In genomic region chr1:133585995-133586537, GRCm38 (mm10) we compare ENCODE assay signal across 24 mouse cellular contexts. TPM values are rescaled to one million over a fixed set of nuclear protein-coding genes. Genes with fewer than 3 reads are reported as not detected.
DNase-seq lines count a peak whose midpoint lies in the region; ATAC-seq and TF ChIP-seq lines count a peak whose summit lies in the region.
"Had no signal": no experiment of that assay in that cellular context is flagged by ENCODE, and none has a peak within 500 bp of the region (broad histone marks: within the 10 kb centered on the region; RNA-seq: fewer than 3 reads in every experiment).

No protein-coding gene starts in this region.

- no peak for ATAC-seq in heart, postnatal 0 days (ENCODE audit: insufficient read depth, low read depth)
- ATAC-seq in midbrain, postnatal 0 days (ENCODE audit: low FRiP score), result no peak
- no peak for ATAC-seq in midbrain, embryonic 16.5 days
- ATAC-seq: activated CD4-positive, CD25-positive, alpha-beta regulatory T cell, adult 4 months; CD4-positive, CD25-positive, alpha-beta regulatory T cell, adult 4 months; midbrain, embryonic 13.5 days had no signal

- H3K4me2 ChIP-seq in heart, postnatal 0 days (ENCODE audit: low read depth, low read length), result no peak overlapping the region
- no peak overlapping the region for H3K4me2 ChIP-seq in midbrain, postnatal 0 days (ENCODE audit: low read depth, low read length, poor library complexity, severe bottlenecking)
- H3K4me2 ChIP-seq in midbrain, embryonic 16.5 days (ENCODE audit: low read length), result no peak overlapping the region
- H3K4me2 ChIP-seq: embryonic facial prominence, embryonic 15.5 days; hindbrain, embryonic 14.5 days; limb, embryonic 15.5 days; lung, embryonic 15.5 days; midbrain, embryonic 13.5 days had no signal

- no peaks in the 10 kb centered on the region for H3K9me3 ChIP-seq in heart, postnatal 0 days (replicated peaks; ENCODE audit: control insufficient read depth, low read length)
- H3K9me3 ChIP-seq in midbrain, postnatal 0 days (ENCODE audit: low read length), result no peaks in the 10 kb centered on the region
- no peaks in the 10 kb centered on the region for H3K9me3 ChIP-seq in midbrain, embryonic 16.5 days (replicated peaks; ENCODE audit: control insufficient read depth, low read length, poor library complexity, severe bottlenecking)
- H3K9me3 ChIP-seq: embryonic facial prominence, embryonic 15.5 days; heart, embryonic 10.5 days; limb, embryonic 15.5 days; lung, embryonic 15.5 days; midbrain, embryonic 13.5 days had no signal

- H3K9ac ChIP-seq in heart, postnatal 0 days (replicated peaks; ENCODE audit: low read depth, low read length), result no peak overlapping the region
- no peak overlapping the region for H3K9ac ChIP-seq in midbrain, postnatal 0 days (replicated peaks; ENCODE audit: low read length, poor library complexity, severe bottlenecking)
- H3K9ac ChIP-seq in midbrain, embryonic 16.5 days (ENCODE audit: low read depth, low read length), result no peak overlapping the region
- H3K9ac ChIP-seq: embryonic facial prominence, embryonic 15.5 days; hindbrain, embryonic 14.5 days; limb, embryonic 15.5 days; lung, embryonic 15.5 days; midbrain, embryonic 13.5 days had no signal

- intact Hi-C loops in heart, postnatal 36 days (cut with DNase I), result loop anchor here (1.0 to 10.0 kb wide), 2 partner anchors 91 to 201 kb away; no protein-coding TSS in a partner anchor
- intact Hi-C loops in left cerebral cortex, adult 2 months (cut with DNase I), result no loop called here
- intact Hi-C loops in left cerebral cortex, postnatal 14 days (cut with DNase I), result no loop called here

- H3K4me3 ChIP-seq in heart, postnatal 0 days (ENCODE audit: low read depth, low read length), result no peak overlapping the region
- no peak overlapping the region for H3K4me3 ChIP-seq in left cerebral cortex, adult 2 months
- no peak overlapping the region for H3K4me3 ChIP-seq in midbrain, postnatal 0 days (ENCODE audit: low read depth, low read length)
- no peak overlapping the region for H3K4me3 ChIP-seq in midbrain, embryonic 16.5 days (ENCODE audit: low read depth, low read length)
- H3K4me3 ChIP-seq: embryonic facial prominence, embryonic 15.5 days; heart, embryonic 10.5 days; limb, embryonic 15.5 days; lung, embryonic 15.5 days; midbrain, embryonic 13.5 days had no signal

- peak; percentile 45 for TF ChIP-seq CTCF in heart, postnatal 0 days (IDR thresholded peaks at IDR 0.05; ENCODE audit: low read depth)
- TF ChIP-seq CTCF in left cerebral cortex, adult 2 months (IDR thresholded peaks at IDR 0.05), result peak; percentile 63
- TF ChIP-seq CTCF in midbrain, postnatal 0 days (IDR thresholded peaks at IDR 0.05), result peak; percentile 67

- no peak for DNase-seq in heart, postnatal 0 days (ENCODE audit: low spot score)
- no peak for DNase-seq in heart, postnatal 36 days
- no peak for DNase-seq in left cerebral cortex, adult 2 months (ENCODE audit: extremely low spot score in 1 of 2, low spot score in 2 of 2)
- DNase-seq in left cerebral cortex, postnatal 14 days (ENCODE audit: low spot score in 2 of 2), result no peak
- peak; percentile 26 for DNase-seq in midbrain, postnatal 0 days (ENCODE audit: low spot score)
- DNase-seq in frontal cortex, postnatal 36 days (ENCODE audit: low spot score in 2 of 2), result no peak
- DNase-seq: cerebellum, adult 11 months; cerebellum, postnatal 10 days; gastrocnemius, postnatal 25 days; heart, postnatal 14 days; kidney, adult 18-20 months; layer of hippocampus, postnatal 36 days; right cerebral cortex, postnatal 14 days; spleen, adult 18-20 months; thymus, postnatal 4 days had no signal

- WGBS in heart, postnatal 0 days, result 62% methylated on average over 6 of the region's 6 CpGs
- WGBS in midbrain, postnatal 0 days, result 64% methylated on average over 6 of the region's 6 CpGs
- 68% methylated on average over 6 of the region's 6 CpGs for WGBS in midbrain, embryonic 16.5 days

- no peaks in the 10 kb centered on the region for H3K4me1 ChIP-seq in heart, postnatal 0 days (ENCODE audit: control insufficient read depth, insufficient read depth)
- no peaks in the 10 kb centered on the region for H3K4me1 ChIP-seq in midbrain, postnatal 0 days (ENCODE audit: insufficient read depth, low read length)
- H3K4me1 ChIP-seq in midbrain, embryonic 16.5 days (ENCODE audit: control insufficient read depth, insufficient read depth, low read length), result no peaks in the 10 kb centered on the region
- H3K4me1 ChIP-seq: embryonic facial prominence, embryonic 15.5 days; heart, embryonic 10.5 days; lung, embryonic 15.5 days; midbrain, embryonic 13.5 days had no signal

- no peaks in the 10 kb centered on the region for H3K27me3 ChIP-seq in heart, postnatal 0 days (ENCODE audit: control insufficient read depth, insufficient read depth, low read length)
- H3K27me3 ChIP-seq in midbrain, postnatal 0 days (ENCODE audit: insufficient read depth, low read length), result no peaks in the 10 kb centered on the region
- no peaks in the 10 kb centered on the region for H3K27me3 ChIP-seq in midbrain, embryonic 16.5 days (ENCODE audit: control insufficient read depth, insufficient read depth, low read depth, low read length)
- H3K27me3 ChIP-seq: embryonic facial prominence, embryonic 15.5 days; limb, embryonic 15.5 days; lung, embryonic 15.5 days; midbrain, embryonic 13.5 days had no signal

- no peak for TF ChIP-seq EP300 in heart, postnatal 0 days (IDR thresholded peaks at IDR 0.05; ENCODE audit: low read depth)

- no peak overlapping the region for H3K27ac ChIP-seq in heart, postnatal 0 days (ENCODE audit: low read depth)
- no peak overlapping the region for H3K27ac ChIP-seq in left cerebral cortex, adult 2 months
- no peak overlapping the region for H3K27ac ChIP-seq in midbrain, postnatal 0 days (ENCODE audit: low read depth, low read length)
- H3K27ac ChIP-seq in midbrain, embryonic 16.5 days (ENCODE audit: low read length), result no peak overlapping the region
- H3K27ac ChIP-seq: embryonic facial prominence, embryonic 15.5 days; heart, embryonic 10.5 days; hindbrain, embryonic 14.5 days; limb, embryonic 15.5 days; lung, embryonic 15.5 days; midbrain, embryonic 13.5 days had no signal

- no peaks in the 10 kb centered on the region for H3K36me3 ChIP-seq in heart, postnatal 0 days (replicated peaks; ENCODE audit: control insufficient read depth, insufficient read depth, low read length)
- H3K36me3 ChIP-seq in midbrain, postnatal 0 days (ENCODE audit: insufficient read depth, low read length), result no peaks in the 10 kb centered on the region
- no peaks in the 10 kb centered on the region for H3K36me3 ChIP-seq in midbrain, embryonic 16.5 days (ENCODE audit: control insufficient read depth, insufficient read depth, low read length)
- H3K36me3 ChIP-seq: embryonic facial prominence, embryonic 15.5 days; heart, embryonic 10.5 days; limb, embryonic 15.5 days; lung, embryonic 15.5 days; midbrain, embryonic 13.5 days had no signal

RNA-seq across cellular contexts. Expression of gene Snrpe, which starts 24.0 kb away (rescaled TPM):
- total RNA-seq in heart, postnatal 0 days (2014; rRNA removed; ENCODE audit: low replicate concordance), result 143 and 157 TPM in 2 replicates
- 314 and 316 TPM in 2 replicates for polyA plus RNA-seq in heart, postnatal 0 days (2015; fragmentation: Nextera tagmentation; extraction: Ambion mirVana)
- 10 to 100 TPM; 72.0 to 79.2 TPM for total RNA-seq in heart, postnatal 36 days (2021)
- total RNA-seq in left cerebral cortex, adult 2 months (2021), result 10 to 100 TPM; 58.3 to 70.2 TPM
- total RNA-seq in left cerebral cortex, postnatal 14 days (2021), result 10 to 100 TPM; 62.4 to 68.3 TPM
- total RNA-seq in midbrain, postnatal 0 days (2014; rRNA removed), result 89.9 and 123 TPM in 2 replicates
- 349 and 362 TPM in 2 replicates for polyA plus RNA-seq in midbrain, postnatal 0 days (2015; fragmentation: Nextera tagmentation; extraction: Ambion mirVana)
- 354 and 378 TPM in 2 replicates for polyA plus RNA-seq in midbrain, embryonic 16.5 days (2015; fragmentation: Nextera tagmentation; extraction: Ambion mirVana)
